Mouse (Mus musculus) kidney, embryonic 16.5 days (tissue): ENCODE measurements at regions not wholly inside any gene's neighbourhood (a gene's known extent, or its start where the extent isn't known, plus 50 kb on each side); places are given as distances from the start of the nearest gene placed in this dataset.

Experiments used
- ATAC-seq: fragments of 200-750 bp; cut with Nextera tagmentation; 2 replicates; pipeline ENCODE4 v1.8.0; 2017; ENCODE audit warnings: moderate TSS enrichment; ENCODE audit not compliant: low FRiP score, low TSS enrichment
- H3K27ac ChIP-seq: fragments of 300-500 bp; sonication (generic); 2 replicates; pipeline ENCODE4 v1.5.1; 2014; ENCODE audit warnings: low read length
- H3K27me3 ChIP-seq: fragments of 300-500 bp; sonication (generic); 2 replicates; pipeline ENCODE4 v1.6.1; 2014; ENCODE audit warnings: low read length, control low read depth, mixed read lengths; ENCODE audit not compliant: insufficient read depth
- H3K36me3 ChIP-seq: fragments of 300-500 bp; sonication (generic); 2 replicates; pipeline ENCODE4 v1.6.1; 2014; ENCODE audit warnings: low read length, control low read depth, mixed read lengths; ENCODE audit not compliant: insufficient read depth
- H3K4me1 ChIP-seq: fragments of 300-500 bp; sonication (generic); 2 replicates; pipeline ENCODE4 v1.6.1; 2014; ENCODE audit warnings: low read length, control low read depth, mixed read lengths; ENCODE audit not compliant: insufficient read depth
- H3K4me2 ChIP-seq: fragments of 300-500 bp; sonication (generic); replicated peaks from 2 replicates; pipeline ENCODE4 v1.6.1; 2014; ENCODE audit warnings: low read depth, low read length
- H3K4me3 ChIP-seq: fragments of 300-500 bp; sonication (generic); 2 replicates; pipeline ENCODE4 v1.5.1; 2014; ENCODE audit warnings: mild to moderate bottlenecking, low read length
- H3K9ac ChIP-seq: fragments of 300-500 bp; sonication (generic); replicated peaks from 2 replicates; pipeline ENCODE4 v1.6.1; 2014; ENCODE audit warnings: low read length
- H3K9me3 ChIP-seq: fragments of 300-500 bp; sonication (generic); 2 replicates; pipeline ENCODE4 v1.6.1; 2016; ENCODE audit warnings: low read length, control low read depth
- WGBS: fragments of 180-500 bp; shearing (Covaris S2); extraction: QIAGEN DNeasy Blood & Tissue Kit; methylation state at CpG from one replicate; pipeline ENCODE4 v1.1.7; 2014; 5-methylcytosine and 5-hydroxymethylcytosine counted together

DNA sequence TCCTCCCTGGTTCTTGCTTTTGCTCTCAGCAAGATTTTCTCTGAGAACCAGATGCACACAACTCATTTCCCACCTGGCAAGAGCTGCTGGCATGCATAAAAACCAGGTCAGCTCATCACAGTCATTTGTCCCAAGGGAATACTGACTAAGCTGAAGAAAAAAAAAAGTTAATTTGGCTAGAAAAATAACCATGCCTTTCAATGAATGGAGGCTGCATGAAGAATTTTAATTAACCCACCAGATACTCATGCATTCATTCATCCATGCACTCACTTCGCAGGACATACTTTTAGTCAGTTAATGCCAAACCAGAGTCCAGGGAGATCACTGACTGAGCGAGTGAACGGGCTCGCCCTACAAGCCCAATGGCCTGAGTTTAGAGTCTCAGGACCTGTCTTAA is 505.4 kb upstream of the Hs6st1 start:
- no peak overlapping the region for H3K9ac ChIP-seq
- peaks cover 12% of the 10 kb centered on the region; the same call in 1 of the 2 replicates for H3K9me3 ChIP-seq
- 68% methylated on average over 4 of the region's 4 CpGs for WGBS
- H3K4me2 ChIP-seq: no peak overlapping the region
- no peak overlapping the region for H3K4me3 ChIP-seq
- H3K36me3 ChIP-seq: no peaks in the 10 kb centered on the region
- no peaks in the 10 kb centered on the region for H3K27me3 ChIP-seq
- H3K27ac ChIP-seq: no peak overlapping the region
- H3K4me1 ChIP-seq: no peaks in the 10 kb centered on the region
- ATAC-seq: peak; percentile 51; the same call in 1 of the 2 replicates

DNA sequence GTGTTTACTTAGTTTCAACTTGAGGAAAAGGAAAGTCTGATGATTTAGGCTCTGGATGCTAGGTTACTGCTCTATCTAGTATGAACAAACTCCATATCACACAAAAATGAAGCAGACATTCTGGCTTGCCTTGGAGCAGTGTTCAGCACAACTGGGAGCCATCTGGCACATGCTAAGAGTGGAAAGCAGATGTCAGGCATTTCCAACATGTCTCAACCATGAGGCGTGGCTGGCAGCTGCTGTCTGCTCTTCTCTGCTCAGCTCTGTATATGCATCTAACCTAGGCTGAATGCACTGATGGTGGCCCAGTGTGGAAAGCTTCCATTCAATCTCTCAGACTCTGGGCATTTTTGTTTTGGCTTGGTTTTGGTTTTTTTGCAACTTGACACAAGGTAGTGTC is 493.0 kb upstream of the Hs6st1 start:
- WGBS: 86% methylated on average over 1 of the region's 1 CpGs
- H3K9me3 ChIP-seq: no peaks in the 10 kb centered on the region
- H3K27me3 ChIP-seq: no peaks in the 10 kb centered on the region
- H3K9ac ChIP-seq: no peak overlapping the region
- H3K4me1 ChIP-seq: no peaks in the 10 kb centered on the region
- no peak overlapping the region for H3K4me2 ChIP-seq
- H3K36me3 ChIP-seq: no peaks in the 10 kb centered on the region
- ATAC-seq: no peak
- no peak overlapping the region for H3K27ac ChIP-seq
- no peak overlapping the region for H3K4me3 ChIP-seq

DNA sequence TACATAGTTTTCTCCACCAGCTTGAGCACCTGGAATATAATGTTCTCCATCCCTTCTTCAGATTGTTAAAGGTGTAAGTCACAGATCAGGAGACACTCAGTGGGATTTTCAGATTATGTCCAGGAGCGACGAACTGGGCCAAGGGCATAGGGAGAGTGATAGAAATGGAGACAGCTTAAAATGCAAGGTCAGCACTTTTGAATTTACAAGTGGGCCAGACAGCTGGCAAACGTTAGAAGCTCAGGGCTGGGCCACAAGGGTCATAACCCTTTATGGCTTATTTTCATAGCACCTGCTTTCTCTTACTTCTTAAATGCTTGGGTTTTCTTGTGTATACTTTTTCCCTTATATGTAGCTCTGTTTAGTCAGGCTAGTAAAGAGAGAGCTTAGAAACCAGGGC is 488.8 kb upstream of the Hs6st1 start:
- H3K4me1 ChIP-seq: no peaks in the 10 kb centered on the region
- no peak overlapping the region for H3K9ac ChIP-seq
- H3K27ac ChIP-seq: no peak overlapping the region
- no peak overlapping the region for H3K4me3 ChIP-seq
- no peaks in the 10 kb centered on the region for H3K27me3 ChIP-seq
- ATAC-seq: no peak
- WGBS: 58% methylated on average over 3 of the region's 3 CpGs
- H3K4me2 ChIP-seq: no peak overlapping the region
- no peaks in the 10 kb centered on the region for H3K36me3 ChIP-seq
- H3K9me3 ChIP-seq: no peaks in the 10 kb centered on the region

DNA sequence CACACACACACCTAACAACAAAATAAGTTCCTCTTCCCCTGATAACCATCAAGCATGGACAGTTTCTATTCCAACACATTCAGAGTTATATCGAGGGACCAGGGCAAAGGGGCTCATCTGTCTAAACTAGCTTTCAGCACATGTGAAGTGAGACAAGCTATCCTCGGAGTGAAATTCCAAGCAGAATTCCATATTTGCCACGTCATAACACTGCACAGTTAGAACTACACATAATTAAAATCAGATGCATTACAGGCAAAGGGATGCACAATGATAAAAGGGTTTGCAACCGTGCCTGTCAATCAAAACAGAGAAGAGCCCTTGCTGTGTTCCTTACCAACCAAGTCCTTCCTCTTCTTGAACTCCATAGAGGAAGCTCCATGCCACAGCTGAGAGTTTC is 488.2 kb upstream of the Hs6st1 start:
- ATAC-seq: no peak
- H3K4me1 ChIP-seq: no peaks in the 10 kb centered on the region
- no peaks in the 10 kb centered on the region for H3K27me3 ChIP-seq
- H3K36me3 ChIP-seq: no peaks in the 10 kb centered on the region
- H3K4me2 ChIP-seq: no peak overlapping the region
- no peaks in the 10 kb centered on the region for H3K9me3 ChIP-seq
- 76% methylated on average over 4 of the region's 4 CpGs for WGBS
- H3K27ac ChIP-seq: no peak overlapping the region
- H3K4me3 ChIP-seq: no peak overlapping the region
- no peak overlapping the region for H3K9ac ChIP-seq

DNA sequence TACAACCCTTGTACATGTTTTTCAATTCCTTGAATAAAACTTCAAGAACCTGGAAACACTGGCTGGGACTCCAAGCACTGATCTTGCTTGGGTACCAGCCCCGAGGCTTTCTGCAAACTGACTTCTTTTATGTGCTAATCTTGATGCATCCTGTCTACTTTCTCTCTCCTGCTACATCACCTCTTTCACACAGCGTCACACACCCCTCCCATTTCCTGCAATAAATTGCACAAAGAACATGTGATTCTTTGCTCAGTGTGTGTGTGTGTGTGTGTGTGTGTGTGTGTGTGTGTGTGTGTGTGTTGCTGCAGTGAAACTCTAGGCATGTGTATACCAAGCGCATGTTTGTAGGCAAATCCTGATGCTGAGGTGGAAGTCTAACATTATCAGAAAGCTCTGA is 487.7 kb upstream of the Hs6st1 start:
- Histone ChIP-seq H3K4me2 (no peak overlapping the region), H3K27me3 (no peaks in the 10 kb centered on the region), H3K4me1 (no peaks in the 10 kb centered on the region), H3K36me3 (no peaks in the 10 kb centered on the region), H3K4me3 (no peak overlapping the region), H3K9ac (no peak overlapping the region), H3K9me3 (no peaks in the 10 kb centered on the region), H3K27ac (no peak overlapping the region)
- no peak for ATAC-seq
- WGBS: 42% methylated on average over 3 of the region's 3 CpGs

DNA sequence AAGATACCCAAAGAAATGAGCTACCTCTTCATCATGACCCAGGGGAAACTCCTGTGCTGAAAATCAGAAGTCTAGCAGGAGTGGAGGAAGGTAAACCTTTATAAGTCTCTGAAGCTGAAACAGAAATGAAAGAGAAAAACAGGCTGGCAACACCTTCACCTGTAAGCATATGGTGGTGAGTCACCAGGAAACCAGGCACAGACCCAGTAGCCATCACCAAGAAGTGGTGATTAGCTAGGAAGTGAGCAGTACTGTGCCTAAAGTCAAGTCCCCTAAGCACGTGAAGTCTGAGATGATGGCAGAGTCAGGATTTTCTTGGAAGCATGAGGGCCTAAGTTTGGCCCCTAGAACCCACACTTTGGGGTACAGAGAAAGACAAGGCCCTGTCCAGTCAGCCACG is 480.3 kb upstream of the Hs6st1 start:
- Histone ChIP-seq H3K36me3 (no peaks in the 10 kb centered on the region), H3K4me1 (no peaks in the 10 kb centered on the region), H3K4me2 (no peak overlapping the region), H3K4me3 (no peak overlapping the region), H3K9ac (no peak overlapping the region), H3K9me3 (no peaks in the 10 kb centered on the region), H3K27ac (no peak overlapping the region), H3K27me3 (no peaks in the 10 kb centered on the region)
- no peak for ATAC-seq
- WGBS: 94% methylated on average over 2 of the region's 2 CpGs

DNA sequence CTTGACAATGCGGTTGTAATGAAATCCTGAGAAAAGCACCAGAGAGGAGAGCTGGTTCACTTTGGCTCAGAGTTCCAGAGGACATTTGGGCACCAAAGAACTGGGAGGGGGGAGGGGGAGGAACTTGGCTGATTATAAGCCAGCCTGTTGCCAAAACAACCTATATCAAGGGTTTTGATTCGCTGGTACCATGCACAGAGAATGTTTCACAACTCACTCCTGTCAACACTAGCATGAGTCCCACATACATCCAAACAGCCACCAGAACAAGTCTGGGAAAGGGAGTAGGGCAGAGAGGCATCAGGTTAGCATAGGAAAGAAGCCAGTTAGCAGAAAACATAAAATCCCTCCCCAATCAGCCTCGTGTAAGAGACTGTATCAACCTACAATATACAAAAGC is 479.3 kb upstream of the Hs6st1 start:
- H3K27me3 ChIP-seq: no peaks in the 10 kb centered on the region
- 83% methylated on average over 3 of the region's 3 CpGs for WGBS
- ATAC-seq: no peak
- H3K36me3 ChIP-seq: no peaks in the 10 kb centered on the region
- no peaks in the 10 kb centered on the region for H3K4me1 ChIP-seq
- H3K9ac ChIP-seq: no peak overlapping the region
- H3K27ac ChIP-seq: no peak overlapping the region
- no peak overlapping the region for H3K4me3 ChIP-seq
- no peaks in the 10 kb centered on the region for H3K9me3 ChIP-seq
- H3K4me2 ChIP-seq: no peak overlapping the region

DNA sequence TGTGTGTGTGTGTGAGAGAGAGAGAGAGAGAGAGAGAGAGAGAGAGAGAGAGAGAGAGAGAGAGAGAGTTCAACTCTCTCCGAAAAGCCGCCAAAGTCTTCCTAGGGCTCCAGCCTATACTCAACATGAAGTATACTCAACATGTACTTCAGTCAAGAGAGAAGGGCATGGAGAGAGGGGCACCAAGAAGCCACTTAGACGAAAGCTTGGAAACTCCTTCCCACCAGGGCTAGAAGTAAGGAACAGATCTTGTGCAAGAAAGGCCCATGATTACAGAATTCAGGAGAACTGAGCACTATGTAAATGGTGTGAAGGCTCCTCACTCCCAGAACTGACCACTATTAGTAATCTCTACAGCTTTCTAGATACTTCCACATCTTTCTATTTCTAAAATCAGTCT is 467.4 kb upstream of the Hs6st1 start:
- Histone ChIP-seq H3K27me3 (no peaks in the 10 kb centered on the region), H3K36me3 (no peaks in the 10 kb centered on the region), H3K4me3 (no peak overlapping the region), H3K4me1 (no peaks in the 10 kb centered on the region), H3K27ac (no peak overlapping the region), H3K4me2 (no peak overlapping the region), H3K9me3 (no peaks in the 10 kb centered on the region; the same call in 1 of the 2 replicates), H3K9ac (no peak overlapping the region)
- ATAC-seq: no peak
- 87% methylated on average over 3 of the region's 3 CpGs for WGBS

DNA sequence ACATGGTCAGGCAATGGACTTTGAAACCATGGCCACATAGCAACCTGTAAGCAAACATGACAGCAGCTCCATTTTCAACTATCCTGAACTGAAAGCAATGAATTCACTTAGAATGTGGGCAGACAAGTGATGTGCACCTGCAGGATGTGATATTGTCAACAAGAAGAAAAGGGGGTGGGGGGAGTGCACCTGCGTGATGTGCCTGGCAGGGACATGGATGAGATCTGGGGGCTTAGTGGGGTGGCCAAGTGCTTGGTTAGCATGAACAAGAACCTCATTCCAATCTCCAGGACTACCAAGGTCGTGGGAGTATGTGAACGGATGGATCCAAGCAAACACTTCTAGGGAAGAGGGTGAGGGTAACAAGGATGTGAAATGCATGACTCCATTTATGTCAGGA is 453.1 kb upstream of the Hs6st1 start:
- Histone ChIP-seq H3K4me1 (no peaks in the 10 kb centered on the region), H3K27me3 (no peaks in the 10 kb centered on the region), H3K36me3 (no peaks in the 10 kb centered on the region), H3K4me2 (no peak overlapping the region), H3K27ac (no peak overlapping the region), H3K9ac (no peak overlapping the region), H3K4me3 (no peak overlapping the region), H3K9me3 (no peaks in the 10 kb centered on the region)
- no peak for ATAC-seq
- 86% methylated on average over 3 of the region's 3 CpGs for WGBS

DNA sequence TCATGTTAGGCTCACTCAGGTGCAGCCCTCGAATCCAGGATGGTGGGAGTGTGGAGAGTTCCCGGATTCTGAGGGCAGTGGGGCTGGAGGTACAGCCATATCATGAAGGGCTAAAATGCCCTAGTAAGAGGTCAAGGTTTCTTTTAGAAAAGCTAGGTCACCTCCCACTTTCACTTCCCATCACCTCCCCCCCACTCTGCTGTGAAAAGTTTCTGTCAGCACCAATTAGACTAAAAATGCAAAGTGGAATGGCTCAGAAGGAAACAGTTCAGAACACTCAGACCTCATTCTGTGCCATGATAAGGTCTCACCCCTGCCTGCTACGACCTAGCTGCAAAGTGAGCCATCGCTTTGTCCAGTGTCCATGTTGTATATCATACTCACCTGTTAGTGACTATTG is 448.7 kb upstream of the Hs6st1 start:
- Histone ChIP-seq H3K4me2 (no peak overlapping the region), H3K27me3 (no peaks in the 10 kb centered on the region), H3K9me3 (no peaks in the 10 kb centered on the region), H3K9ac (no peak overlapping the region), H3K4me1 (no peaks in the 10 kb centered on the region), H3K4me3 (no peak overlapping the region), H3K27ac (no peak overlapping the region), H3K36me3 (no peaks in the 10 kb centered on the region)
- ATAC-seq: no peak
- WGBS: 75% methylated on average over 4 of the region's 4 CpGs

DNA sequence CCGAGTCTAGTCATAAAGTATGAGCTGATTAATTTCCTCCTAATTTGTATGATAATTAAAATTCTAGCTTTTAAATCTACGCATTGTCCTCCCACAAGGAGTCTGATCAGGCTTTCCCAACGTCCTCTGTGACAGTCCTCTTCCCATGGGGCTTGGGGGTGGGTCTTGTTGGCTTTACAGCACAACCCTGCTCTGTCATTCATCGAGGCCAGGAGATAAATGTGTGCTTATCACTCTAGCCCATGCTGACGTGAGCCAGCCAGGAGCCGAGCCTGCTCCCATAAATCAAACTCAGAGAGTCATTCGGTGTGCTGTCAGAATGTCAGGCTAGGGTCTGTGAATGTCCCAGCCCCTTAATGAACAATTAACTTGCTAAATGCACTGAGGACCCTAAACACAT is 425.6 kb upstream of the Hs6st1 start:
- H3K9ac ChIP-seq: no peak overlapping the region

More for the DNA sequence above, 425.6 kb upstream of the Hs6st1 start:
- Histone ChIP-seq H3K4me3 (no peak overlapping the region), H3K27me3 (no peaks in the 10 kb centered on the region), H3K4me2 (no peak overlapping the region), H3K4me1 (no peaks in the 10 kb centered on the region), H3K9me3 (no peaks in the 10 kb centered on the region), H3K36me3 (no peaks in the 10 kb centered on the region), H3K27ac (no peak overlapping the region)
- 26% methylated on average over 7 of the region's 7 CpGs for WGBS
- ATAC-seq: no peak
